Mouse (Mus musculus): ENCODE data around the gene D030056L22Rik. TPM values are rescaled to one million over a fixed set of nuclear protein-coding genes. Genes with fewer than 3 reads are reported as not detected.

Gene D030056L22Rik
- 51.8 and 53.6 TPM in 2 replicates for polyA plus RNA-seq (2015; fragmentation: Nextera tagmentation; extraction: Ambion mirVana)

DNA sequence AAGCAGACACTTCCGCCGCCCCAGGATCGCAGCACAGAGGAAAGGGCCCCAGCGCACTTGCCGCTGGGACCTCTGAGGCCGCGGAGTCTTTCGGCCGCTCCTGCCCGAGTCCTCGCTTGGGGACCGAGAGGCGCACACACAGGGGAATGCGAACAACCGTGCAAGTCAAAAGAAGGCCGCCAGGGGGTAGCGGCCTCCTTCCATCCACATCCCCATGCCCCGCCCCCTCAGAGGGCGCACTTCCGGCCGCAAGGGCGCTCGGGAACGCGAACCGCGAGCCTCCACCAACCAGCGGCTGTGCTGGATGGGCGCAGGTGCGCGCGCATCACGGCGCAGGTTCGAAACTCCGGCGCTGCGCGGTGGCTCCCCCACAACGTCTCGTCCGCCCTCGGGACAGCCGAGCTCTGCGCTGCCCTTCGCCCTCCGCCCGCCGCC, at the start of gene D030056L22Rik:
Gene D030056L22Rik, plus strand, starts transcription at position 328 of the 435 bp plus-strand sequence.
- H3K27me3 ChIP-seq (replicated peaks): no peaks in the 10 kb centered on the region
- H3K9ac ChIP-seq (replicated peaks): peak within 1 kb of the TSS; percentile 77
- H3K4me1 ChIP-seq: peaks cover 28% of the 10 kb centered on the region
- H3K36me3 ChIP-seq: no peaks in the 10 kb centered on the region; the same call in 1 of the 2 replicates
- H3K4me3 ChIP-seq (replicated peaks): peak within 1 kb of the TSS; percentile 64
- WGBS: 0% methylated on average over 49 of the region's 49 CpGs
- peak; percentile 99 for ATAC-seq (ENCODE audit: low FRiP score)
- H3K9me3 ChIP-seq (replicated peaks): no peaks in the 10 kb centered on the region
- H3K27ac ChIP-seq (replicated peaks): peak within 1 kb of the TSS; percentile 96
- H3K4me2 ChIP-seq: peak within 1 kb of the TSS; percentile 81

DNA sequence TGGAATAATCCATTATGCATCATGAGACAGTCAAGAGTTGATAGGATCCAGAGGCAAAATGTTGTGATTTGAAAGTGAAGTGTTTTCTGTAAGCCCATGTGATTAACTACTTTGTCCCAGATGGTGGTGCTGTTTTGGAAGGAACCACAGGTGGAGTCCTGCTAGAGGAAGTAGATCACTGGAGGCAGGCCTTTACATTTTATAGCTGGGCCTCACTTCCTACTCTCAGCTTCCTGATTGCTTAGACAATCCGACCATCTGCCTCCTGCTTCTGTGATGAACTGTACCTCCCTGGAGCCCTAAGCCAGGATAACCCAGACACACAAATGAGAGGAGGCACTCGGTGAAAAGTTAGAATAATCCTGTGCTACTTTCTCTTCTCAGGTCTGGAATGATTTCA, 49.1 kb upstream of the D030056L22Rik start:
- ATAC-seq (ENCODE audit: low FRiP score): no peak
- Histone ChIP-seq H3K4me3 (replicated peaks) (no peak overlapping the region), H3K9ac (replicated peaks) (no peak overlapping the region), H3K4me2 (no peak overlapping the region), H3K27me3 (replicated peaks) (no peaks in the 10 kb centered on the region), H3K27ac (replicated peaks) (no peak overlapping the region), H3K4me1 (no peaks in the 10 kb centered on the region), H3K9me3 (replicated peaks) (no peaks in the 10 kb centered on the region), H3K36me3 (no peaks in the 10 kb centered on the region)
- 61% methylated on average over 2 of the region's 2 CpGs for WGBS

DNA sequence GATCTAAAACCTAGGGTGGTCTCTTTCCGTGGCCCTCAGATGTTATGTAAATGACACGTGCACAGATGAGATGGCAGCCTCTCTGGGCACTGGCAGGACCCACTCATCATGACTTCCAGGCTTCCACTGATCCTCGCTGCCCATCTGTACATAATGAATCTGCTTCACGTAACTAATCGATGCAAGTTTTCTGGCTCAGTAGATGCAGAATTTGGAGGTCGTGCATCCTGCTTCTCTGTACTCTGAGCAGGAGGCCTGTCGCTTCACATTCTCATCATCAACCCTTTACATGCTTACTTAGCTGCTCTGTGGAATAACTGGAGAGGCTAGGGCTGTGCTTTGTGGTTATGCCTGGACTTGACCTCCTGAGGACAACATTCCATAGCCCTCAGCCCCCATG, 46.0 kb upstream of the D030056L22Rik start:
- WGBS: 85% methylated on average over 7 of the region's 7 CpGs
- Histone ChIP-seq H3K4me1 (peaks cover 10% of the 10 kb centered on the region), H3K27me3 (replicated peaks) (no peaks in the 10 kb centered on the region), H3K9me3 (replicated peaks) (no peaks in the 10 kb centered on the region), H3K4me2 (no peak overlapping the region), H3K9ac (replicated peaks) (no peak overlapping the region), H3K36me3 (no peaks in the 10 kb centered on the region), H3K27ac (replicated peaks) (no peak overlapping the region), H3K4me3 (replicated peaks) (no peak overlapping the region)
- no peak for ATAC-seq (ENCODE audit: low FRiP score)

DNA sequence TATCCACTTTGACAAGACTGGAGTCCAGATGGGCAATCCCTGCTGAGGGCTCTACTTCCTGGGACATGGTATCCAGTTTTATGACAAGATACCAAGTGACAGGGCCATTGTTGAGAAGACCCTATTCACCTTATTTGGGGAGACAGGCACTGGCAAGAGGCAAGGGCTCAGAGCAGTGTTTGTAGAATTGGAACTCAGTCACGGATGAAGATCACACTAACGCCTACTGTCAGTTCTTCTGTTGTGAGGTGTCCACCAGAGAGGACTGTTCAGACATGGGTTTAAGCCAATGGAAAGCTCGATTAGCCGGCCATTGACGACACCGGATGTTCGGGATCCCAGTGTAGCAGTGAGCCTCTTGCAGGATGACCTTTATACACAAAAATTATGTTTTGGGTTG, 43.4 kb upstream of the D030056L22Rik start:
- 98% methylated on average over 7 of the region's 7 CpGs for WGBS
- H3K27ac ChIP-seq (replicated peaks): no peak overlapping the region
- no peak overlapping the region for H3K4me2 ChIP-seq
- ATAC-seq (ENCODE audit: low FRiP score): no peak
- H3K4me1 ChIP-seq: peaks cover 27% of the 10 kb centered on the region
- no peak overlapping the region for H3K4me3 ChIP-seq (replicated peaks)
- H3K27me3 ChIP-seq (replicated peaks): no peaks in the 10 kb centered on the region
- no peaks in the 10 kb centered on the region for H3K36me3 ChIP-seq
- no peak overlapping the region for H3K9ac ChIP-seq (replicated peaks)
- no peaks in the 10 kb centered on the region for H3K9me3 ChIP-seq (replicated peaks)

DNA sequence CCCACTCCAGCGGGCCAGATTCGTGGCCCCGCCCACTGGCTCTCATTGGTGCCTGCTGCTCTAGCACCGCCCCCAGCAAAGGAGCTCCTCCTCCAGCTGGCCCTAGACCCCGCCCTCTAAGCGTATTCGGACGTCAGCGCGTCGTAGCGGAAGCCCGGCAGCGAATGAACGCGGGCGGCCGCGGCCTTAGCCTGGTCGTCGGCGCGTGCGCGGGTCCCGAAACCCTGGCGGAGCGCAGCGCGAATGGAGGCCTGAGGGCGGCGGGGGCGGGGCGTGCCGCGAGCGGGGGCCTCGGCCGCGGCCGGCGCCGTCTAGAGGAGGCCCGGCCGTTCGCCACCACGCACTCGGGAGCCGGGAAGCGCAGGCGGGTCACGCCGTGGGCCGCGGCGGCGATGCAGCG, 42.4 kb upstream of the D030056L22Rik start, which contains the start of gene Carnmt1:
Gene Carnmt1, plus strand, starts transcription at position 157 of the 400 bp plus-strand sequence.
- peak within 1 kb of the TSS; percentile 86 for H3K27ac ChIP-seq (replicated peaks)
- H3K4me1 ChIP-seq: peaks cover 27% of the 10 kb centered on the region
- no peaks in the 10 kb centered on the region for H3K9me3 ChIP-seq (replicated peaks)
- no peaks in the 10 kb centered on the region for H3K36me3 ChIP-seq
- WGBS: under 1% methylated on average over 48 of the region's 58 CpGs
- H3K4me3 ChIP-seq (replicated peaks): peak within 1 kb of the TSS; percentile 85
- H3K4me2 ChIP-seq: peak within 1 kb of the TSS; percentile 64
- ATAC-seq (ENCODE audit: low FRiP score): peak; percentile 99
- no peaks in the 10 kb centered on the region for H3K27me3 ChIP-seq (replicated peaks)
- peak within 1 kb of the TSS; percentile 73 for H3K9ac ChIP-seq (replicated peaks)

DNA sequence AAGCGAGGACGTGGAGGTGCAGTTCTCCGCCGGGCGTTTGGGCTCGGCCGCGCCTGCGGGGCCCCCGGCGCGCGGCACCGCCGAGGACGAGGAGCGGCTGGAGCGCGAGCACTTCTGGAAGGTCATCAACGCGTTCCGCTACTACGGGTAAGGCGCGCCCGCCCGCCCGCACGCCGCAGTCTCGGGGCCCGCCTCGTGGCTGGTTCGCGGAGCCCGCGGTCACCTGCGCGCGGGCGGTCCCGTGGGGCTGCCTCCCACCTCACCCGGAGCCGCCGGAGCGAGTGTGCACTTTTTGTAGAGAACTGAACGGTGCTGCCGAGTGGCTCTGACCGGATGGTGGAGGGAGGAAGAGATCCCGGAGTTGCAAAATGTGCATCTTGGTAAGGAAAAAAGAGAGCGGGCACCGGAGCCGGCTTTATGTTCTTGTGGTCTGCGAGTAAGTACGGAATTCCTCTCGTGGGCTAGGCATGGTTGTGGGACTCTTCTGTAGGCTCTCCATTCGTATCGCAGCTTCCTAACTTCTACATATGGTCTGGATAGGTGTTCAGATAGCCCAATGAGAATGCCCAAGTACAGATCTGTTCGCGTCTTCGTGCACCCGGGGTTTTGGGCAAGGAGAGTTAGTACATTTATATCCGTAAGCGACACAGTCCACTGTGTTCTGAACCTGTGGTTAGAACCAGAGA, 41.8 kb upstream of the D030056L22Rik start:
- H3K27ac ChIP-seq (replicated peaks): peak overlapping the region; percentile 86
- H3K9ac ChIP-seq (replicated peaks): peak overlapping the region; percentile 73
- H3K36me3 ChIP-seq: no peaks in the 10 kb centered on the region
- peaks cover 27% of the 10 kb centered on the region for H3K4me1 ChIP-seq
- H3K4me3 ChIP-seq (replicated peaks): peak overlapping the region; percentile 85
- no peaks in the 10 kb centered on the region for H3K27me3 ChIP-seq (replicated peaks)
- peak; percentile 79 for ATAC-seq (ENCODE audit: low FRiP score)
- no peaks in the 10 kb centered on the region for H3K9me3 ChIP-seq (replicated peaks)
- H3K4me2 ChIP-seq: peak overlapping the region; percentile 64
- under 1% methylated on average over 64 of the region's 64 CpGs for WGBS

DNA sequence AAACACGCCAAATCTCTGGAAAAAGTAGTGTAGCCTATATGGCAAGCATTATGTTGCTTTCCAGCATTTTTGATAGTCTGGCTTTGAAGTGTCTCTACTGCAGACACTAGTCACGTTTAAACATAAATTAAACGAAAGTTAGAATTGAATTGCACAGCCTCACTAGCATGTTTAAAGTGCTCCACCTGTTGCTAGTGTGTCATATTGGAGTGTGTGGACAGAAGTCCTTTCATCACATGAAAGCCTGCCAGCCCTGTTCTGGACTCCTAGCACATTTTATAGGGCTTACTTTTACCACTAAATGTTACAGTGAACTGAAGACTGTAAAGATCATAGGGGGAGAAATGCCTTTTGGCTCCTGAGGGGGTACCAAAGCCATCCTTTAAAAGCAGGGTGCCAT, 40.5 kb upstream of the D030056L22Rik start:
- Histone ChIP-seq H3K9me3 (replicated peaks) (no peaks in the 10 kb centered on the region), H3K27ac (replicated peaks) (no peak overlapping the region), H3K4me2 (peak overlapping the region; percentile 64), H3K36me3 (no peaks in the 10 kb centered on the region), H3K27me3 (replicated peaks) (no peaks in the 10 kb centered on the region), H3K4me3 (replicated peaks) (peak overlapping the region; percentile 85), H3K9ac (replicated peaks) (no peak overlapping the region), H3K4me1 (peaks cover 27% of the 10 kb centered on the region)
- no peak for ATAC-seq (ENCODE audit: low FRiP score)
- WGBS: 57% methylated on average over 3 of the region's 3 CpGs

DNA sequence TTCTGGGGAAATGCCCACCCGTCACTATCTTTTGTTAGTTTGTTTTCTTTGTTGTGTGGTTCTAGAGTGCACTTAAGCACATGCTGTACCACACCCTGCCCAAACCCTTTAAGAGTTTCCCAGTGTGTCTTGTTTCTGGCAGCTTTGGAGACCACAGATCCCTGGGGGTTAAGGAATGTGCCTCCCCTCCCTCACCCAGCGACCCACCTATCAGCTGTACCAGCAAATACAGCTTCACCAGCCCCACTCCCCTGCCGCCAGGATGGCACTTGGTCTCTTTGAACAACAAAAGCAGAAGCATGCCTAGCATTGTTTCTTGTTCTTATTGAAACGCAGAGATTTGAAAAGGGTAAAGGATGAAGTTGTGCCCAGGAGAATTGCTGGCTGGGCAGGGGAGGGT, 39.9 kb upstream of the D030056L22Rik start:
- H3K9me3 ChIP-seq (replicated peaks): no peaks in the 10 kb centered on the region
- WGBS: 17% methylated on average over 4 of the region's 4 CpGs
- H3K4me3 ChIP-seq (replicated peaks): peak overlapping the region; percentile 85
- no peak overlapping the region; the same call in 1 of the 2 replicates for H3K9ac ChIP-seq (replicated peaks)
- H3K36me3 ChIP-seq: no peaks in the 10 kb centered on the region
- peaks cover 27% of the 10 kb centered on the region for H3K4me1 ChIP-seq
- no peak for ATAC-seq (ENCODE audit: low FRiP score)
- H3K4me2 ChIP-seq: peak overlapping the region; percentile 64
- H3K27me3 ChIP-seq (replicated peaks): no peaks in the 10 kb centered on the region
- H3K27ac ChIP-seq (replicated peaks): no peak overlapping the region

DNA sequence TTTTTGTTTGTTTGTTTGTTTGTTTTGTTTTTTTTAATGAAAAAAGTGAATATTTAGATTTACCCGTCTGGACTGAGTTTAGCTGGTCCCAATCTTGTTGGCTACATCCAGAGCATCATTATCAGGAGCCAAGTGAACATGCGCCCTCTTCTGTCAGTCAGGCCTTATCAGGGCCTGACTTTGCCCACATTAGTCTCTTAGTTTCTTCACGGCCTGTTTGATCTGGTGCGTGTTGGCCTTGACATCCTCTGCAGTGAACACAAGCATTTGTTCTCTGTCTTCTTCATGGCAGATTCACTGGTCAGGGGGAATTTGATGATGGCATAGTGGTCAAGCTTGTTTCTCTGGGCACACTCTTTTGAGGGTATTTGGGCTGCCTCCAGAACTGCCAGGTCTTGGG, 30.9 kb upstream of the D030056L22Rik start:
- Histone ChIP-seq H3K4me1 (no peaks in the 10 kb centered on the region), H3K27ac (replicated peaks) (no peak overlapping the region), H3K9me3 (replicated peaks) (no peaks in the 10 kb centered on the region), H3K36me3 (peaks cover 12% of the 10 kb centered on the region), H3K4me3 (replicated peaks) (no peak overlapping the region), H3K27me3 (replicated peaks) (no peaks in the 10 kb centered on the region), H3K4me2 (no peak overlapping the region), H3K9ac (replicated peaks) (no peak overlapping the region)
- WGBS: 82% methylated on average over 4 of the region's 4 CpGs
- ATAC-seq (ENCODE audit: low FRiP score): no peak

DNA sequence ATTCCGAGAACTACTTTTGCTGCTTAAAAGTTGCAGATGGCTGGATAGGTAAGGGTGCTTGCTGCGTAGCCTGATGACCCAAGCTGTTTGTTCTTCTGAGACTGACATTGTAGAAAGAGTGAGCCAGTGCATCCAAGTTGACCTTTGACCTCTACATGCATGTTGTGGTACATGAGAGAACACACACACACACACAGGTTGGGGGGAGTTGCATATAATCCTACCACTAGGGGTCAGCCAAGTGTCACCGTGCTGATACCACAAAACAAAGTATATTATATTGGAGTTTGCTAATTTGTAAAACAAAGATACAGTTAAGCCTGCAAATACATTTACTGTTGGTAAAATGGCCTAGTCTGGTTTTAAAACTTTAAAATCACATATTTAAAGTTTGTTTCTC, 25.4 kb upstream of the D030056L22Rik start:
- WGBS: 85% methylated on average over 3 of the region's 3 CpGs
- no peak overlapping the region for H3K27ac ChIP-seq (replicated peaks)
- H3K27me3 ChIP-seq (replicated peaks): no peaks in the 10 kb centered on the region
- no peak overlapping the region for H3K9ac ChIP-seq (replicated peaks)
- no peak for ATAC-seq (ENCODE audit: low FRiP score)
- no peaks in the 10 kb centered on the region for H3K4me1 ChIP-seq
- H3K4me2 ChIP-seq: no peak overlapping the region
- H3K4me3 ChIP-seq (replicated peaks): no peak overlapping the region
- 0 out of 2 replicates have a peak, but pooled peaks cover 3% of the 10 kb centered on the region for H3K36me3 ChIP-seq
- H3K9me3 ChIP-seq (replicated peaks): no peaks in the 10 kb centered on the region

DNA sequence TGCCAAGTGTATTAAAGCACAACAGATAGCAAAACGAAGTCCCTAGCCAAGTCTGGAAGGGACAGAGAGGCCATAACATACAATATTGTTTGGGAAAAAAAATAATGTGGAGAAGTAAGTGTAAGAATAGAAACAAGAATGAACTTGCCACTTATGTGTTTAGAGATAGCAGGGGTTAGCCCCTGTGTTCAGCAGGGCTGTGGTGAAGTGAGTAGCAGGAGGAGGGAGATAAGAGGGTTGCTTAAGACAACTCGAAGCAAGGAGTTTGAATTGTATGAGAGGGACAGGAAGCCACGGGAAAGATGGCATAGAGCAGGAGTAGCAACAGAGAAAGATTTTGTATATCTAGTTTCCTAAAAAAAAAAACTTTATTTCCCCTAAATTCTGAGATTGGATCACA, 20.8 kb upstream of the D030056L22Rik start:
- peaks cover 11% of the 10 kb centered on the region; the same call in 1 of the 2 replicates for H3K36me3 ChIP-seq
- WGBS: 86% methylated on average over 3 of the region's 3 CpGs
- H3K27me3 ChIP-seq (replicated peaks): no peaks in the 10 kb centered on the region
- H3K9ac ChIP-seq (replicated peaks): no peak overlapping the region
- no peaks in the 10 kb centered on the region for H3K9me3 ChIP-seq (replicated peaks)
- ATAC-seq (ENCODE audit: low FRiP score): no peak
- H3K4me3 ChIP-seq (replicated peaks): no peak overlapping the region
- no peak overlapping the region for H3K4me2 ChIP-seq
- H3K4me1 ChIP-seq: no peaks in the 10 kb centered on the region
- no peak overlapping the region for H3K27ac ChIP-seq (replicated peaks)

DNA sequence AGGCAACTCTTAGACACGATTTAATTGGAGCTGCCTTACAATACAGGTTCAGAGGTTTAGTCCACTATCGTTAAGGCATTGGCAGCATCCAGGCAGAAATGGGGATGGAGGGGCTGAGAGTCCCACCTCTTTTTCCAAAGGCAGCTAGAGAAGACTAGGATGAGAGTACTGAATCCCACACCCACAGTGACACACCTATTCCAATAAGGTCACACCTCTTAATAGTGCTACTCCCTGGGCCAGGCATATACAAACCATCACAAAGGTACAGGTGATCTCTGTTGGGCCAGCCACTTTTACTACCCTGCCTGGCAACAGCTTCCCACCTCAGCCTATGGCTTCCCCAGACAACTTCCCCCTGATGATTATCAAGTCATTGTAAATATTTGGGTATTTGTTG, 20.2 kb upstream of the D030056L22Rik start:
- 87% methylated on average over 2 of the region's 2 CpGs for WGBS
- Histone ChIP-seq H3K4me3 (replicated peaks) (no peak overlapping the region), H3K4me1 (no peaks in the 10 kb centered on the region), H3K9ac (replicated peaks) (no peak overlapping the region), H3K4me2 (no peak overlapping the region), H3K27ac (replicated peaks) (no peak overlapping the region), H3K9me3 (replicated peaks) (no peaks in the 10 kb centered on the region), H3K27me3 (replicated peaks) (no peaks in the 10 kb centered on the region), H3K36me3 (peaks cover 11% of the 10 kb centered on the region; the same call in 1 of the 2 replicates)
- ATAC-seq (ENCODE audit: low FRiP score): no peak

Data from neural tube, embryonic 15.5 days (tissue).